In the genomic region with DNA sequence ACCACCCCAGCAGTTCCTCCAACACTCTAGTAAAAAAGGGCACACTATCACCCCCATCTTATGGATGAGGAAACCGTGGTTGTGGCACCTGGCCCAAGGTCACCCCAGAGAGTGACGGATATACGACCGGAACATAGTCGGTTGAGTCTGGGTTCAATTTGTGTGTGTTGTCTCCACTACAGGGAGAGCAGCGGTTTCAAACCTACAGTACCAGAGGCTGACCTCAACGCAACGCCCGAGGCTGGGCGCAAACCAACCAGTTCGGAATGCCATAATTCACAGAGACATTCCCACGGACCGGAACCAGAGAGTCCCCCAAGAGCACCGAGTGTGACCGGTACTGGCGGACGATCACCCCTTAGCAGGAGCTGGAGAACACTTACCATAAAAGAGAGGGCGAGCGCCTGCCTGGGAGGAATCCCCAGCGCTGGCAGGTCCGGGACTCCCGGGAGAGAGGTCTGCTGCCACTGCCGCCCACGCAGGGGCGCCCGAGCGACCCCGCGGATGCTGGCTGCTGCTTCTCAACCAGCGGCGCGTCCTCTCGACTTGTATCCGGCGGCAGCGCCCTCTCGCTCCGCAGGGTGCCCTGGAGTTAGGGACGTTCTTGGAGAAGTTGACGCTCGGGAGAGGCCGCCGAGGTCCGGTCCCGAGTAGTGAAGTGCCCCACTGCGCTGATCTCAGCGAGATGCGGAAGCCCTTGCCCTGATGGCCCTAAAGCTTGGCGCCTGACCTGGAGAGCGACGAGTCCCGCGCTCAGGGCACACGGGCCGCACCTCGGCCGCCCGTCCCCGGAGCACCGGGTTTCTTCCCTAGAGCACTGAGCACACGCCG, we compare ENCODE assay signal across 8 mouse cellular contexts. TPM values are rescaled to one million over a fixed set of nuclear protein-coding genes. Genes with fewer than 3 reads are reported as not detected.
A peak's percentile ranks its signal among the peaks of the same experiment; 100 is the strongest.
DNase-seq lines count a peak whose midpoint lies in the region; ATAC-seq and TF ChIP-seq lines count a peak whose summit lies in the region.

No protein-coding gene starts in this region.

- peaks cover 51% of the 10 kb centered on the region for H3K27me3 ChIP-seq in CH12.LX (replicated peaks)
- no peaks in the 10 kb centered on the region for H3K27me3 ChIP-seq in forebrain, embryonic 14.5 days (replicated peaks; ENCODE audit: control insufficient read depth, insufficient read depth, low read length)
- H3K27me3 ChIP-seq in heart, postnatal 0 days (ENCODE audit: control insufficient read depth, insufficient read depth, low read length): peaks cover 9% of the 10 kb centered on the region; the same call in 1 of the 2 replicates
- peaks cover 41% of the 10 kb centered on the region for H3K27me3 ChIP-seq in liver, embryonic 16.5 days (ENCODE audit: control insufficient read depth, insufficient read depth, low read depth, low read length)

- H3K79me2 ChIP-seq in CH12.LX (replicated peaks; ENCODE audit: control insufficient read depth, extremely low read depth, insufficient read depth, poor library complexity, severe bottlenecking): no peaks in the 10 kb centered on the region

- H3K36me3 ChIP-seq in CH12.LX (replicated peaks in 1 of 2; ENCODE audit: control insufficient read depth in 1 of 2, insufficient read depth in 1 of 2, low read length in 1 of 2): no peaks in the 10 kb centered on the region
- H3K36me3 ChIP-seq in forebrain, embryonic 14.5 days (ENCODE audit: control insufficient read depth, insufficient read depth, low read length): no peaks in the 10 kb centered on the region
- no peaks in the 10 kb centered on the region for H3K36me3 ChIP-seq in heart, postnatal 0 days (replicated peaks; ENCODE audit: control insufficient read depth, insufficient read depth, low read length)
- H3K36me3 ChIP-seq in liver, embryonic 16.5 days (ENCODE audit: control insufficient read depth, insufficient read depth): no peaks in the 10 kb centered on the region

- dilution Hi-C loops in CH12.LX (cut with MboI; ENCODE audit: extremely low pct_ligation_motif_present, extremely low pct_unique_long_range_greater_than_20kb, low sequenced_read_pairs): no loop called here

- TF ChIP-seq POLR2A in CH12.LX (IDR thresholded peaks at IDR 0.05; ENCODE audit: low read depth, low read length): no peak
- TF ChIP-seq POLR2A in olfactory bulb, adult 2 months (IDR thresholded peaks at IDR 0.05; ENCODE audit: insufficient read depth, low read depth, low read length): no peak

- WGBS in forebrain, embryonic 14.5 days: under 1% methylated on average over 60 of the region's 62 CpGs
- WGBS in heart, postnatal 0 days: under 1% methylated on average over 60 of the region's 62 CpGs
- WGBS in liver, embryonic 16.5 days (ENCODE audit: insufficient replicate concordance): under 1% methylated on average over 55 of the region's 62 CpGs
- WGBS in olfactory bulb, adult 2 months: under 1% methylated on average over 62 of the region's 62 CpGs

- TF ChIP-seq CTCF in CH12.LX (conservative IDR thresholded peaks at IDR 0.05 in 1 of 2, IDR thresholded peaks at IDR 0.05 in 1 of 2; ENCODE audit: low read depth in 2 of 2, low read length in 2 of 2): 0 out of 4 replicates have a peak, but pooled peaks of 1 of the 2 experiments have one; percentile 3
- peak; percentile 32 for TF ChIP-seq CTCF in heart, postnatal 0 days (IDR thresholded peaks at IDR 0.05; ENCODE audit: low read depth)
- no peak for TF ChIP-seq CTCF in olfactory bulb, adult 2 months (IDR thresholded peaks at IDR 0.05; ENCODE audit: insufficient read depth, low read depth, low read length)

- ATAC-seq in forebrain, embryonic 14.5 days: peak; percentile 66
- peak; percentile 74 for ATAC-seq in heart, postnatal 0 days (ENCODE audit: insufficient read depth, low read depth)
- ATAC-seq in liver, embryonic 16.5 days (ENCODE audit: low read depth): peak; percentile 24

- no peak for DNase-seq in CH12.LX (ENCODE audit: extremely low read depth)
- DNase-seq in brain, embryonic 18.5 days (ENCODE audit: low read depth, low spot score): peak; percentile 59
- DNase-seq in forebrain, embryonic 14.5 days (ENCODE audit: low spot score): peak; percentile 89
- DNase-seq in heart, postnatal 0 days (ENCODE audit: low spot score): peak; percentile 75
- peak; percentile 81 for DNase-seq in kidney, postnatal 14 days
- peak; percentile 85 for DNase-seq in thymus, postnatal 4 days

- in situ Hi-C loops in CH12.LX (cut with MboI; ENCODE audit: low pct_ligation_motif_present, low pct_unique_long_range_greater_than_20kb, low sequenced_read_pairs): no loop called here

- peaks cover 0 to 3% of the 10 kb centered on the region in 2 experiments; a peak in 1 of 4 replicates for H3K4me1 ChIP-seq in CH12.LX (ENCODE audit: control insufficient read depth in 1 of 2, insufficient read depth in 2 of 2)
- H3K4me1 ChIP-seq in forebrain, embryonic 14.5 days (ENCODE audit: control insufficient read depth, insufficient read depth, low read length): peaks cover 40% of the 10 kb centered on the region
- peaks cover 19% of the 10 kb centered on the region for H3K4me1 ChIP-seq in heart, postnatal 0 days (ENCODE audit: control insufficient read depth, insufficient read depth)
- no peaks in the 10 kb centered on the region; the same call in 1 of the 2 replicates for H3K4me1 ChIP-seq in liver, embryonic 16.5 days (ENCODE audit: control insufficient read depth, low read depth, low read length)
- peaks cover 28% of the 10 kb centered on the region for H3K4me1 ChIP-seq in olfactory bulb, adult 2 months (ENCODE audit: control insufficient read depth, insufficient read depth, low read length)

- H3K9ac ChIP-seq in CH12.LX (ENCODE audit: insufficient read depth, low read depth): no peak overlapping the region
- peak overlapping the region; percentile 97 for H3K9ac ChIP-seq in forebrain, embryonic 14.5 days (ENCODE audit: low read length)
- H3K9ac ChIP-seq in heart, postnatal 0 days (replicated peaks; ENCODE audit: low read depth, low read length): peak overlapping the region; percentile 73
- H3K9ac ChIP-seq in liver, embryonic 16.5 days (ENCODE audit: low read depth, low read length): peak overlapping the region; percentile 16

- H3K27ac ChIP-seq in CH12.LX (ENCODE audit: insufficient read depth, low read depth): no peak overlapping the region
- peak overlapping the region; percentile 96 for H3K27ac ChIP-seq in forebrain, embryonic 14.5 days (ENCODE audit: low read depth, low read length)
- peak overlapping the region; percentile 91 for H3K27ac ChIP-seq in heart, postnatal 0 days (ENCODE audit: low read depth)
- H3K27ac ChIP-seq in liver, embryonic 16.5 days (ENCODE audit: low read length): no peak overlapping the region
- H3K27ac ChIP-seq in olfactory bulb, adult 2 months (ENCODE audit: insufficient read depth, low read depth, low read length): peak overlapping the region; percentile 83

- H3K4me3 ChIP-seq in CH12.LX (replicated peaks in 1 of 3; ENCODE audit: low read depth in 2 of 3, low read length in 2 of 3, poor library complexity in 1 of 3): peak overlapping the region in 2 of 3 experiments; percentile 28 to 43
- H3K4me3 ChIP-seq in forebrain, embryonic 14.5 days (ENCODE audit: low read depth, low read length): peak overlapping the region; percentile 79
- H3K4me3 ChIP-seq in heart, postnatal 0 days (ENCODE audit: low read depth, low read length): peak overlapping the region; percentile 69
- H3K4me3 ChIP-seq in liver, embryonic 16.5 days (ENCODE audit: low read depth, low read length): peak overlapping the region; percentile 53
- H3K4me3 ChIP-seq in olfactory bulb, adult 2 months (ENCODE audit: insufficient read depth, low read depth, low read length): peak overlapping the region; percentile 85

- peaks cover 8% of the 10 kb centered on the region for H3K9me3 ChIP-seq in CH12.LX (replicated peaks; ENCODE audit: low read length)
- H3K9me3 ChIP-seq in forebrain, embryonic 14.5 days (replicated peaks; ENCODE audit: control insufficient read depth, low read length): no peaks in the 10 kb centered on the region
- H3K9me3 ChIP-seq in heart, postnatal 0 days (replicated peaks; ENCODE audit: control insufficient read depth, low read length): no peaks in the 10 kb centered on the region
- H3K9me3 ChIP-seq in liver, embryonic 16.5 days (replicated peaks; ENCODE audit: control insufficient read depth, low read length): no peaks in the 10 kb centered on the region

- no peak for TF ChIP-seq EP300 in CH12.LX (IDR thresholded peaks at IDR 0.05; ENCODE audit: low read length)
- TF ChIP-seq EP300 in heart, postnatal 0 days (IDR thresholded peaks at IDR 0.05; ENCODE audit: low read depth): no peak

- TF ChIP-seq RAD21 in CH12.LX (IDR thresholded peaks at IDR 0.05; ENCODE audit: low read depth, low read length): no peak

- H3K4me2 ChIP-seq in CH12.LX (ENCODE audit: insufficient read depth, low read depth, poor library complexity, severe bottlenecking): peak overlapping the region; percentile 44; the same call in 1 of the 2 replicates
- peak overlapping the region; percentile 75 for H3K4me2 ChIP-seq in forebrain, embryonic 14.5 days (ENCODE audit: low read length)
- H3K4me2 ChIP-seq in heart, postnatal 0 days (ENCODE audit: low read depth, low read length): peak overlapping the region; percentile 87
- H3K4me2 ChIP-seq in liver, embryonic 16.5 days (ENCODE audit: low read depth, low read length): peak overlapping the region; percentile 69

TF ChIP-seq in CH12.LX, 34 proteins besides CTCF, POLR2A, EP300 and RAD21 (continues in another document):
- TF ChIP-seq E2F4 (IDR thresholded peaks at IDR 0.05; ENCODE audit: insufficient replicate concordance, low read depth, low read length) (no peak), CHD1 (IDR thresholded peaks at IDR 0.05; ENCODE audit: low read depth, low read length) (no peak), MAFK (IDR thresholded peaks at IDR 0.05; ENCODE audit: insufficient replicate concordance, low read length) (no peak), MXI1 (IDR thresholded peaks at IDR 0.05; ENCODE audit: low read depth, low read length) (no peak), MYC (IDR thresholded peaks at IDR 0.05; ENCODE audit: low read depth, low read length) (no peak), HCFC1 (IDR thresholded peaks at IDR 0.05; ENCODE audit: low read depth, low read length) (no peak), ELF1 (IDR thresholded peaks at IDR 0.05; ENCODE audit: low read depth, low read length) (no peak), USF1 (IDR thresholded peaks at IDR 0.05; ENCODE audit: low read depth, low read length) (no peak), NELFE (IDR thresholded peaks at IDR 0.05; ENCODE audit: low read depth, low read length) (no peak), USF2 (conservative IDR thresholded peaks at IDR 0.05; ENCODE audit: low read depth, low read length) (no peak)

RNA-seq across cellular contexts. Expression of a gene that starts 0.6 kb away (rescaled TPM):
- total RNA-seq in CH12.LX (2012; rRNA removed) (not detected in 2 replicates), CH12.LX (2014; rRNA removed) (not detected in 2 replicates)
- polyA plus RNA-seq in CH12.LX (2012; ENCODE audit: insufficient read length, low read depth): not detected in 2 replicates
- polyA plus RNA-seq in forebrain, embryonic 14.5 days (2014; fragmentation: Nextera tagmentation; extraction: Ambion mirVana): 18.3 and 20.8 TPM in 2 replicates
- 36.4 and 72.4 TPM in 2 replicates for total RNA-seq in heart, postnatal 0 days (2014; rRNA removed; ENCODE audit: low replicate concordance)
- polyA plus RNA-seq in heart, postnatal 0 days (2015; fragmentation: Nextera tagmentation; extraction: Ambion mirVana): 31.8 and 32.5 TPM in 2 replicates
- polyA plus RNA-seq in liver, embryonic 16.5 days (2015; fragmentation: Nextera tagmentation; extraction: Ambion mirVana): 1.9 and 2.3 TPM in 2 replicates
- polyA plus RNA-seq in olfactory bulb, adult 2 months (2012; ENCODE audit: insufficient read depth, insufficient read length, low replicate concordance, missing spikeins): not detected in 2 replicates

Comparison
In these comparisons a context has a peak if more than half of its experiments do, and no peak if none do; other contexts are left out.
1. H3K27ac ChIP-seq: peak in forebrain, embryonic 14.5 days (single experiment), heart, postnatal 0 days (single experiment) and olfactory bulb, adult 2 months (single experiment); none in CH12.LX (single experiment) and liver, embryonic 16.5 days (single experiment).
2. ATAC-seq: peak in every context shown above with its lines; median percentile 74 in heart, postnatal 0 days; 66 in forebrain, embryonic 14.5 days; 24 in liver, embryonic 16.5 days.
3. Peak in every context shown above with its lines, with median percentiles within 50 percentile points of each other: H3K4me2 ChIP-seq and H3K4me3 ChIP-seq.